Mouse (Mus musculus): ENCODE data around the gene Rpl11.
A peak's percentile ranks its signal among the peaks of the same experiment; 100 is the strongest.

Rpl11 gene

GRCm38 (mm10) chr4:136027416-136028131 lies 25.7 kb downstream of the Rpl11 start:
- DNase-seq (ENCODE audit: low spot score in 2 of 2): no peak

- no peak for DNase-seq (ENCODE audit: low spot score in 2 of 2)
Measured at GRCm38 (mm10) chr4:136025350-136025749, 27.9 kb downstream of the Rpl11 start.

GRCm38 (mm10) chr4:136022924-136023323 lies 30.3 kb downstream of the Rpl11 start:
- DNase-seq (ENCODE audit: low spot score in 2 of 2): no peak

- peak; percentile 100 for DNase-seq (ENCODE audit: low spot score in 2 of 2)
Measured at GRCm38 (mm10) chr4:136021549-136022047, 31.6 kb downstream of the Rpl11 start, which contains the start of gene Eloa. Gene Eloa, minus strand, starts transcription at chr4:136021763.

GRCm38 (mm10) chr4:136020743-136021548 lies 32.3 kb downstream of the Rpl11 start:
- peak; percentile 19 to 25 for DNase-seq (ENCODE audit: low spot score in 2 of 2)

GRCm38 (mm10) chr4:136016059-136016602 lies 37.1 kb downstream of the Rpl11 start:
- no peak for DNase-seq (ENCODE audit: low spot score in 2 of 2)

- no peak for DNase-seq (ENCODE audit: low spot score in 2 of 2)
Measured at GRCm38 (mm10) chr4:136010586-136010985, 42.6 kb downstream of the Rpl11 start.

GRCm38 (mm10) chr4:136008782-136009447 lies 44.3 kb downstream of the Rpl11 start:
- no peak for DNase-seq (ENCODE audit: low spot score in 2 of 2)

- DNase-seq (ENCODE audit: low spot score in 2 of 2): peak; percentile 30 to 45
Measured at GRCm38 (mm10) chr4:136006821-136007220, 46.4 kb downstream of the Rpl11 start.

GRCm38 (mm10) chr4:136004921-136005320 lies 48.3 kb downstream of the Rpl11 start:
- DNase-seq (ENCODE audit: low spot score in 2 of 2): no peak

GRCm38 (mm10) chr4:136004107-136004675 lies 49.0 kb downstream of the Rpl11 start:
- no peak for DNase-seq (ENCODE audit: low spot score in 2 of 2)

GRCm38 (mm10) chr4:135995118-135995517 lies 58.1 kb downstream of the Rpl11 start:
- no peak for DNase-seq (ENCODE audit: low spot score in 2 of 2)

- no peak for DNase-seq (ENCODE audit: low spot score in 2 of 2)
Measured at GRCm38 (mm10) chr4:135993941-135994340, 59.3 kb downstream of the Rpl11 start.

- DNase-seq (ENCODE audit: low spot score in 2 of 2): no peak
Measured at GRCm38 (mm10) chr4:135987714-135988113, 65.5 kb downstream of the Rpl11 start.

- peak; percentile 92 to 93 for DNase-seq (ENCODE audit: low spot score in 2 of 2)
Measured at GRCm38 (mm10) chr4:135986943-135987710, 66.1 kb downstream of the Rpl11 start, which contains the start of gene Pithd1. Gene Pithd1, minus strand, starts transcription at chr4:135987264.

- peak in 1 of 2 experiments; percentile 22 for DNase-seq (ENCODE audit: low spot score in 2 of 2)
Measured at GRCm38 (mm10) chr4:135986301-135986942, 66.8 kb downstream of the Rpl11 start.

GRCm38 (mm10) chr4:135985769-135986168 lies 67.5 kb downstream of the Rpl11 start:
- DNase-seq (ENCODE audit: low spot score in 2 of 2): no peak

- DNase-seq (ENCODE audit: low spot score in 2 of 2): no peak
Measured at GRCm38 (mm10) chr4:135985193-135985592, 68.0 kb downstream of the Rpl11 start.

GRCm38 (mm10) chr4:135984556-135984955 lies 68.7 kb downstream of the Rpl11 start:
- no peak for DNase-seq (ENCODE audit: low spot score in 2 of 2)

- DNase-seq (ENCODE audit: low spot score in 2 of 2): no peak
Measured at GRCm38 (mm10) chr4:135981524-135982063, 71.6 kb downstream of the Rpl11 start.

All from natural killer cell, adult 2 months (primary cell).